In genomic region chr2:5125506-5125905, GRCm38 (mm10) we compare ENCODE assay signal across 15 mouse cellular contexts. TPM values are rescaled to one million over a fixed set of nuclear protein-coding genes. Genes with fewer than 3 reads are reported as not detected.
DNase-seq lines count a peak whose midpoint lies in the region; ATAC-seq and TF ChIP-seq lines count a peak whose summit lies in the region.
"Had no signal": no experiment of that assay in that cellular context is flagged by ENCODE, and none has a peak within 500 bp of the region (broad histone marks: within the 10 kb centered on the region; RNA-seq: fewer than 3 reads in every experiment).

No protein-coding gene starts in this region.

- no peak overlapping the region for H3K4me3 ChIP-seq in heart, embryonic 13.5 days
- H3K4me3 ChIP-seq in lung, embryonic 14.5 days (ENCODE audit: low read depth, low read length), result no peak overlapping the region
- H3K4me3 ChIP-seq in lung, adult 2 months (replicated peaks; ENCODE audit: extremely low read depth, low read depth, low read length), result no peak overlapping the region
- H3K4me3 ChIP-seq in liver, embryonic 15.5 days (replicated peaks), result no peak overlapping the region
- H3K4me3 ChIP-seq: forebrain, embryonic 13.5 days; gastrocnemius, adult 2 months; hindbrain, embryonic 15.5 days had no signal

- no peaks in the 10 kb centered on the region for H3K9me3 ChIP-seq in heart, embryonic 13.5 days
- no peaks in the 10 kb centered on the region; the same call in 1 of the 2 replicates for H3K9me3 ChIP-seq in lung, embryonic 14.5 days (ENCODE audit: low read depth, low read length)
- no peaks in the 10 kb centered on the region for H3K9me3 ChIP-seq in liver, embryonic 15.5 days (replicated peaks)
- H3K9me3 ChIP-seq: forebrain, embryonic 13.5 days; hindbrain, embryonic 15.5 days had no signal

- H3K27ac ChIP-seq in heart, embryonic 13.5 days (replicated peaks), result peak overlapping the region; percentile 70
- H3K27ac ChIP-seq in lung, embryonic 14.5 days (ENCODE audit: low read depth), result no peak overlapping the region
- H3K27ac ChIP-seq in liver, embryonic 15.5 days (replicated peaks), result no peak overlapping the region
- H3K27ac ChIP-seq: forebrain, embryonic 13.5 days; gastrocnemius, adult 2 months; hindbrain, embryonic 15.5 days had no signal

- WGBS in heart, embryonic 13.5 days, result 6% methylated on average over 6 of the region's 6 CpGs
- 15% methylated on average over 6 of the region's 6 CpGs for WGBS in lung, embryonic 14.5 days
- WGBS in lung, adult 2 months, result 13% methylated on average over 6 of the region's 6 CpGs
- 12% methylated on average over 6 of the region's 6 CpGs for WGBS in liver, embryonic 15.5 days (ENCODE audit: insufficient replicate concordance)

- TF ChIP-seq POLR2A in lung, adult 2 months (IDR thresholded peaks at IDR 0.05; ENCODE audit: borderline replicate concordance, extremely low read depth, low read depth, low read length), result no peak

- peaks cover 37% of the 10 kb centered on the region for H3K4me1 ChIP-seq in heart, embryonic 13.5 days
- peaks cover 4% of the 10 kb centered on the region; the same call in 1 of the 2 replicates for H3K4me1 ChIP-seq in lung, embryonic 14.5 days (ENCODE audit: insufficient read depth)
- no peaks in the 10 kb centered on the region for H3K4me1 ChIP-seq in lung, adult 2 months (ENCODE audit: control insufficient read depth, insufficient read depth, low read length)
- H3K4me1 ChIP-seq in liver, embryonic 15.5 days (replicated peaks), result no peaks in the 10 kb centered on the region

- H3K27me3 ChIP-seq in heart, embryonic 13.5 days (replicated peaks), result no peaks in the 10 kb centered on the region
- H3K27me3 ChIP-seq in lung, embryonic 14.5 days (ENCODE audit: insufficient read depth, low read length), result no peaks in the 10 kb centered on the region
- H3K27me3 ChIP-seq in liver, embryonic 15.5 days, result no peaks in the 10 kb centered on the region
- H3K27me3 ChIP-seq: forebrain, embryonic 13.5 days; hindbrain, embryonic 15.5 days had no signal

- no peak overlapping the region for H3K9ac ChIP-seq in heart, embryonic 13.5 days
- H3K9ac ChIP-seq in lung, embryonic 14.5 days, result no peak overlapping the region
- H3K9ac ChIP-seq in liver, embryonic 15.5 days, result no peak overlapping the region
- H3K9ac ChIP-seq: forebrain, embryonic 13.5 days; hindbrain, embryonic 15.5 days had no signal

- H3K4me2 ChIP-seq in heart, embryonic 13.5 days, result no peak overlapping the region
- no peak overlapping the region for H3K4me2 ChIP-seq in lung, embryonic 14.5 days
- no peak overlapping the region for H3K4me2 ChIP-seq in liver, embryonic 15.5 days
- H3K4me2 ChIP-seq: forebrain, embryonic 13.5 days; hindbrain, embryonic 15.5 days had no signal

- no peak for DNase-seq in heart, adult 18-20 months
- peak; percentile 29 for DNase-seq in lung, embryonic 14.5 days
- DNase-seq in lung, adult 2 months, result no peak
- peak; percentile 9 for DNase-seq in heart, postnatal 4 days
- no peak for DNase-seq in adrenal gland, postnatal 14 days
- DNase-seq in cerebellum, postnatal 36 days, result no peak
- DNase-seq: cerebellum, adult 9-11 months; gastrocnemius, adult 2 months; lung, postnatal 14 days; midbrain, embryonic 14.5 days; retina, postnatal 1 day had no signal

- no peaks in the 10 kb centered on the region for H3K36me3 ChIP-seq in heart, embryonic 13.5 days
- H3K36me3 ChIP-seq in lung, embryonic 14.5 days (ENCODE audit: insufficient read depth), result no peaks in the 10 kb centered on the region
- H3K36me3 ChIP-seq in liver, embryonic 15.5 days (replicated peaks), result no peaks in the 10 kb centered on the region
- H3K36me3 ChIP-seq: hindbrain, embryonic 15.5 days had no signal

- TF ChIP-seq CTCF in lung, embryonic 14.5 days (IDR thresholded peaks at IDR 0.05; ENCODE audit: low read depth), result no peak
- TF ChIP-seq CTCF in lung, adult 2 months (IDR thresholded peaks at IDR 0.05; ENCODE audit: insufficient read depth, low read length), result no peak

- ATAC-seq in heart, embryonic 13.5 days (ENCODE audit: extremely low read depth, insufficient number of reproducible peaks, low FRiP score, low TSS enrichment), result peak; percentile 31; the same call in 1 of the 2 replicates
- ATAC-seq in lung, embryonic 14.5 days (ENCODE audit: insufficient read depth), result peak; percentile 17
- ATAC-seq in liver, embryonic 15.5 days (ENCODE audit: insufficient read depth), result peak; percentile 28; the same call in 1 of the 2 replicates
- ATAC-seq: forebrain, embryonic 13.5 days had no signal

RNA-seq across cellular contexts. Expression of gene Ccdc3, which starts 12.1 kb away (rescaled TPM):
- polyA plus RNA-seq in heart, embryonic 13.5 days (2015; fragmentation: Nextera tagmentation; extraction: Ambion mirVana), result 10.6 and 12.7 TPM in 2 replicates
- total RNA-seq in heart, adult 18-20 months (2021), result 1 to 10 TPM; 2.9 to 4.7 TPM
- 0.78 and 1.4 TPM in 2 replicates for polyA plus RNA-seq in lung, embryonic 14.5 days (2014; fragmentation: Nextera tagmentation; extraction: Ambion mirVana)
- 3.0 and 5.8 TPM in 2 replicates for polyA plus RNA-seq in lung, adult 2 months (2012; rRNA removed)
- 1 to 10 TPM; 7.4 TPM for total RNA-seq in heart, postnatal 4 days (2021)
- polyA plus RNA-seq in liver, embryonic 15.5 days (2015; fragmentation: Nextera tagmentation; extraction: Ambion mirVana), result 2.8 and 3.1 TPM in 2 replicates
- total RNA-seq in adrenal gland, postnatal 14 days (2021), result 20.6 and 23.0 TPM in 2 replicates

Comparison
In these comparisons a context has a peak if more than half of its experiments do, and no peak if none do; other contexts are left out.
1. DNase-seq: peak in lung, embryonic 14.5 days (single experiment) and heart, postnatal 4 days (single experiment); none in heart, adult 18-20 months (0 of 2), lung, adult 2 months (single experiment), adrenal gland, postnatal 14 days (single experiment) and cerebellum, postnatal 36 days (0 of 2).
2. Peak in every context shown above with its lines, with median percentiles within 50 percentile points of each other: ATAC-seq.